In the genomic region with DNA sequence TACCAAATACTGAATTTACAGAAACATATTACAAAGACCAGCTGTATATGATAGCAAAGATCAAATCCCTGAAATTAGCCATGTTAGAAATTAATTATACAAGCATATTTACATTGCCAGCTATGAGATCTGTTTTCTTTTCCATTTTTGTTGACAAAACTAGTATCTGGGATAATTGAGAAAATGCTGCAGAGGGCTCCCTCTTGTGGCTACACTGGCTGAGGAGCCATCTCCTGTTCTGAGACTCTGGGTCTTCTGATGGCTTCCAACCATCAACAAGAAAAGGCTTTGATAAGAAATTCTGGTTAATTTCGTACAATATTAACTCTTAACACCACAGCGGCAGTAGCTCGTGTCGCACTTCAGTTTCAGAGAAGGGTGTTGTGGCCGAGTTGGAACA, we compare ENCODE assay signal across 11 mouse cellular contexts.
A peak's percentile ranks its signal among the peaks of the same experiment; 100 is the strongest.
DNase-seq lines count a peak whose midpoint lies in the region; ATAC-seq lines count a peak whose summit lies in the region.
"Had no signal": no experiment of that assay in that cellular context is flagged by ENCODE, and none has a peak within 500 bp of the region (broad histone marks: within the 10 kb centered on the region; RNA-seq: fewer than 3 reads in every experiment).

No protein-coding gene starts in this region.

- 61% methylated on average over 5 of the region's 5 CpGs for WGBS in neural tube, embryonic 15.5 days

- H3K9me3 ChIP-seq in neural tube, embryonic 15.5 days (replicated peaks) = no peaks in the 10 kb centered on the region
- H3K9me3 ChIP-seq: megakaryocyte, embryonic 14.5 days; stomach, embryonic 15.5 days had no signal

- H3K4me1 ChIP-seq in neural tube, embryonic 15.5 days = no peaks in the 10 kb centered on the region
- H3K4me1 ChIP-seq: megakaryocyte, embryonic 14.5 days; stomach, embryonic 15.5 days had no signal

- no peaks in the 10 kb centered on the region for H3K27me3 ChIP-seq in neural tube, embryonic 15.5 days (replicated peaks)
- H3K27me3 ChIP-seq: megakaryocyte, embryonic 14.5 days; stomach, embryonic 15.5 days had no signal

- DNase-seq in frontal cortex, postnatal 14 days (ENCODE audit: low spot score in 2 of 2) = no peak
- peak; percentile 25 for DNase-seq in neural tube, embryonic 10.5 days (ENCODE audit: extremely low spot score, low spot score)
- DNase-seq in layer of hippocampus, adult 18-20 months (ENCODE audit: low spot score in 2 of 2) = peak; percentile 0 to 24
- peak; percentile 3 for DNase-seq in right cerebral cortex, postnatal 4 days
- no peak for DNase-seq in urinary bladder, adult 2 months (ENCODE audit: low spot score)
- no peak for DNase-seq in heart, adult 11 months
- DNase-seq: cerebellum, postnatal 36 days had no signal

- no peaks in the 10 kb centered on the region for H3K36me3 ChIP-seq in neural tube, embryonic 15.5 days
- H3K36me3 ChIP-seq: stomach, embryonic 15.5 days had no signal

- peak; percentile 85 for ATAC-seq in frontal cortex, adult (ENCODE audit: low TSS enrichment)
- no peak for ATAC-seq in neural tube, embryonic 15.5 days (ENCODE audit: low FRiP score)

- H3K4me3 ChIP-seq in neural tube, embryonic 15.5 days (replicated peaks) = no peak overlapping the region
- H3K4me3 ChIP-seq: megakaryocyte, embryonic 14.5 days; stomach, embryonic 15.5 days had no signal

- H3K27ac ChIP-seq in neural tube, embryonic 15.5 days (replicated peaks) = no peak overlapping the region
- H3K27ac ChIP-seq: stomach, embryonic 15.5 days had no signal

- no peak overlapping the region for H3K4me2 ChIP-seq in neural tube, embryonic 15.5 days
- H3K4me2 ChIP-seq: stomach, embryonic 15.5 days had no signal

- no peak overlapping the region for H3K9ac ChIP-seq in neural tube, embryonic 15.5 days (replicated peaks)
- H3K9ac ChIP-seq: stomach, embryonic 15.5 days had no signal

Comparison
In these comparisons a context has a peak if more than half of its experiments do, and no peak if none do; other contexts are left out.
1. DNase-seq: peak in neural tube, embryonic 10.5 days (single experiment), layer of hippocampus, adult 18-20 months (2 of 2) and right cerebral cortex, postnatal 4 days (single experiment); none in frontal cortex, postnatal 14 days (0 of 2), urinary bladder, adult 2 months (single experiment) and heart, adult 11 months (single experiment).